Mouse (Mus musculus) mature B cell (primary cell): ENCODE measurements at regions not wholly inside any gene's neighbourhood (a gene's known extent, or its start where the extent isn't known, plus 50 kb on each side); places are given as distances from the start of the nearest gene placed in this dataset.

Experiments
- in situ Hi-C: fragments of 300-500 bp; cut with MboI; formaldehyde crosslinking; loops from 2 replicates; pipeline ENCODE4 v1.14.3; 2019

GRCm38 (mm10) chr8:26226612-26227528, 107.5 kb downstream of the Gm45692 start:
- in situ Hi-C loops = no loop called here

GRCm38 (mm10) chr8:26227529-26227895, 108.2 kb downstream of the Gm45692 start:
- in situ Hi-C loops = no loop called here

DNA sequence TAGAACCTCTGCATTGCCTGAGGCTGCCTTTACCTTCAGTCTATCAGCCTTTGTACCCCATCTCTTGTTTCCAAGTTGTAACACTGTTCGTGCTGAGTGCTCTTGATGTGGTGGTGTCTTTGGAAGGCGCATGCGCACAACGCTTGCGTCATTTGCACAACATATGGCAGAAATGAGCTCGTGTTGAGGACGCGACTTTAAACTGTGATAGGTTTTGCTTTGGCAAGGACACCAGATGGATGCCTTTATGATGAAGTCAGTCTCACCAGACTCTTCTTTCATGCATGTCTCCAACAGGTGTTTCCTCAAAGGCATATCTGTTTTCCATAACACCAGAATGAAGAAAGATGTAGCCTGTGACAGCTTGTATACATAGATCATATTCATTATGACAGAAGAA, 110.2 kb downstream of the Gm45692 start:
- in situ Hi-C loops = no loop called here

- in situ Hi-C loops = no loop called here
Observed at GRCm38 (mm10) chr8:26239075-26239474, 119.7 kb downstream of the Gm45692 start.

GRCm38 (mm10) chr8:26239604-26240003, 120.3 kb downstream of the Gm45692 start:
- in situ Hi-C loops = no loop called here

DNA sequence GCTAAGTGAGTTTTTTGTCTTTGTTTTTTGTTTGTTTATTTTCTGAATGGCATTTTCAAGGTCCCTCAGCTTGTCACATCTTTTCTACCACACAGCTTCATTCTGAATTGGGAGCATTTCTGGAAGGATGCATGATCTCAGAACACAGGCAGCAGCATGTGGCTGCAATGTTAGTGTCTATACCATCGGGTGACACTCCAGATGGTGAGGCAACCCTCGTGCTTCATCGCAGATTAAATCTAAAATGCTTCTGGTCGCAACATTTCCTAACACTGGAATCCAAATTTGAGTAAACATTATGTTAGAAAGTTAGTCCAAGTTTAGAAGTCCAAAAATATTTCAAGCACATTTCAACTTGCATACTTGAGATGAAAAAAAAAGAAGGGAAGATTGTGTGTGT, 124.4 kb downstream of the Gm45692 start:
- in situ Hi-C loops = no loop called here

- in situ Hi-C loops = no loop called here
Observed at GRCm38 (mm10) chr8:26244308-26244707, 125.0 kb downstream of the Gm45692 start.

GRCm38 (mm10) chr8:26255191-26255669, 135.9 kb downstream of the Gm45692 start:
- in situ Hi-C loops = no loop called here

- in situ Hi-C loops = no loop called here
Observed at GRCm38 (mm10) chr8:26260294-26260693, 141.0 kb downstream of the Gm45692 start.

- in situ Hi-C loops = no loop called here
Observed at GRCm38 (mm10) chr8:26262536-26262935, 143.2 kb downstream of the Gm45692 start.

GRCm38 (mm10) chr8:26264869-26265321, 145.6 kb downstream of the Gm45692 start:
- in situ Hi-C loops = no loop called here

DNA sequence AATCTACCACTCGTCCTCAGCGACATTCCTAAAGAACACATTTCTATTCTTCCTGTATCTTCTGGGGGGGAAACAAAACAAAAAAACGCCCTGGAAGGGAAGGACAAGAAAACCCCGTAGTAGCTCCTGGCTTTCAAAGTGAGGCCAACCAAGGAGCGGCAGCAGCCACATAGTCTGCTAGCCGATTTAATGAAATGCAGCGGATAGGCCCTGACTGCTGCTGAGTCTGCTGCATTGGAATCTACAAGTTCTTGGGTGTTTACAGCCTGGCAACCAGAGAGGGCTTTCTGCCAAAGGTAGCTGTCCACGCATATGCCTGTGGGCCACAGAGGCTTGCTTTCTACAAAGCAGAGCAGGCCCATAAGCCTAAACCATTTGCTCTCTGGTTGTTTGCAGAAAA, 146.0 kb downstream of the Gm45692 start:
- in situ Hi-C loops = no loop called here

DNA sequence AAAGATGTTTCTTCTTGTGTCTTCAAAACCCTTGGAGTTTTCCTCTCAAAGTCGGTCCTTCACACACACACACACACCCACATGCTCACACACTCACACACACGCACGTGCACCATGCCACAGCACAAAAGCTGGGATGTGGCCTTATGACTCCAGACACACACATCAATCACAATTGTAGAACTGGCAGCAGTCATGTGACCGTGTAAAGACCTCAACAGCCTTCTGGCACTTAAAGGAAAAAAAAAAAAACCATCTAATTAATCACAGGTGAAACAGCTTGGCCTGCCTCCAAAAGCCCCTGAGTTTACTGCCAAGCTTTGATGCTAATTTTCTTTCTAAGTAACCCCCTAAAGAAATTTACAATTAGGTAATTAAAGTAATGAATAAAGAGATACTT, 147.1 kb downstream of the Gm45692 start:
- in situ Hi-C loops = no loop called here

DNA sequence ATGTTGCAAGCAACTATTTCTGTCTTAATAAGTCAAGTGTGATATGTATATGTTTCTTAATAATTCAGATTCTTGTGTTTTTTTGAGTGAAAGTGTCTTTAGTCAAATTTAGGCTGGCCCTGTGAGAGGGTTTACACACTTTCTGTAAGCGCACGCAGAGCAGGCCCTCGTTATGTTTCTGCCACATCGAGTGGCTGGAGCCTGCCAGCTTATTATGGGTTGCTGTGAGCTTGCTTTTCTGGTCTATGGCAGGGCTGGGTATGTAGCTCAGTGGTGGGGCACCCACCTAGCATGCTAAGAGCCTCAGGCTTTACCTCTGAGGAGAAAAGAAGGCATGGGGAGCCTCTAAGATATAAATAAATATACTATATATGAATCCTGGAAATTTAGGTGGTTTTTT, 148.2 kb downstream of the Gm45692 start:
- in situ Hi-C loops = no loop called here

GRCm38 (mm10) chr8:26268751-26269415, 149.5 kb downstream of the Gm45692 start:
- in situ Hi-C loops = no loop called here

DNA sequence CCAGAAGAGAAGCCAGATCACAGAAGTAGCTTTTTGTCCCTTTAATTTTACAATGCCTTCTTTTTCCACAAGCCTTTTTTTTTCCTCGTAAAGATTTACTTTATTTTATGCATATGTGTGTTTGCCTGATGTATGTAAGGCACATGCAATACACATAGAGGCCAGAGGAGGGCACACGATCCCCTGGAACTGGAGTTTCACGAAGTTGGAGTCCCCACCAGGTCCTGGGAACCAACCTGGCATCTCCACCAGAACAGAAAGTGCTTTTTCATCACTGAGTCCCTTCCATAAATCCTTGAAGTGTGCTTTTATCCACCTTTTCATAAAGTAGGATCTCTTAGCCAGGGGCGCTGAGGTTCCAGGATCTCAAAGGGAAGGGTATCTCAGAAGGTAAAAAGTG, 152.8 kb downstream of the Gm45692 start:
- in situ Hi-C loops = no loop called here

- in situ Hi-C loops = no loop called here
Observed at GRCm38 (mm10) chr8:26272675-26273414, 153.5 kb downstream of the Gm45692 start.

DNA sequence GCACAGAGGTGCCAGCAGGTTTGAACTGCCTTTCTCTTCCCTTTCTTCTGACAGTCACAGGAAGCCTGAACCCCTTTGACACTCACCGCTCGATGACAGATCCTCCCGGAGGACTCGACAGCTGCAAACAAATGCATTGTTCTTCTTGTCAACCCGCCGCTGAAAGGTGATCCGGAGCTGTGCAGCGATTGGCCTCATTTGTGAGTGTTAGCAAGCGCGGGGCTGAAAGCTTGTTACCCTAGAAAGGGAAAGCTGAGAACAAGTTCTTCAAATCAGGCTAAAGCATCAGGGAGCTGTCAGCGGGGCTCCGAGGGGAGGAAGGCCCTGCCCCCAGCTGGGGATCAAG, 154.1 kb downstream of the Gm45692 start:
- in situ Hi-C loops = no loop called here

DNA sequence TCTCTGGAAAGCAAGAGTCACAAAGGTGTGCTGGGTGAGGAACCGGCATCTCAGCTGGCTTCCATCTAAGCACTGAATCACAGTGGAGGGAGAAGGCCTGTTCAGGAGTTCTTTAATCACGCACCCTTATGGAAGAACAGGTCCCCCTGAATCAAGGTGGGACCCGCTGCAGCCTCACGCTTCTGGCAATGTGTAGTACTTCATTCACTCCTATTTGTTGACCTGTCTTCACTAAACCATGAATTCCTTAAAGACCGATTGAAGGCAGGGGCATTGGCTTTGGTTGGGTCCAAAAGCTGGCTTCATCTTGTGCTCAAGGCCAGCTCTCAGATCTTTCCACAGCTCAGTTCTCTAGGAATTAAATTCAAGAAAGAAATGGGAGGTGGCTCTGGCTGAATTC, 154.5 kb downstream of the Gm45692 start:
- in situ Hi-C loops = no loop called here

DNA sequence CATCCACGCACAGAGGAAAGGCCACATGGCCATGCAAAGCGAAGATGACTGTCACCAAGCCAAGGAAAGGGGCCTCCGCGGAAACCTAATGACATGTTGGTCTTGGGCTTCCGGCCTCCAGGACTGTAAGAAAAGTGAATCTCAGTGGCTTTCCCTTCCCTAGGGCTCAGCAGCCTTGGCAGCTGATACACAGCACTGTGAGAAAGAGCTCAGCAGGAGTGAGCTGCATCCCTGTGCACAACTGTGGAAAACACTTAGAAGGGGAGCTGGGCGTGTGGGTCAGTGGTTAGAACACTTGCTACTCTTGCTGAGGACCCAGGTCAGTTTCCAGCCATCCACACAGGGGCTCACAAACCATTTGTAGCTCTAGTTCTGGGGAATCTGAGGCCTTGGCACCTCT, 155.1 kb downstream of the Gm45692 start:
- in situ Hi-C loops = no loop called here

- in situ Hi-C loops = no loop called here
Observed at GRCm38 (mm10) chr8:26282156-26282935, 163.0 kb downstream of the Gm45692 start.

DNA sequence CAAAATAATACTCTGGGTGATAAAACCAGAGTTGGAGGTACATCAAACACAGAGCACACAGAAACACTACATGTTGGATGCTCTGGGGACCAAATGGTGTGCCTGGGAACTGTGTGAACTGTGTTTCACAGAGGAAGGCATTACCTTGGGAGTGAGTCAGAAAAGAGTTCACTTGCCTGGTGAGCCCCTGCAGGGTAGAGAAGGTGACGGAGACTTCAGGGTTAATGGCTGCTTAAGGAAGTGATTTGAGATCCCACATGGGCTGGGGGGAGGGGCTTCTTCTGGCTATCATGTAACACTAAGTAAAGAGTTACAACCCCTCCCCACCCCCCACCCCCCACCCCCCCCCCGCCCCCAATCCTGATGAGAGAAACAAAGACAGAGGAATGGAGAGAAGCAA, 164.6 kb downstream of the Gm45692 start:
- in situ Hi-C loops = no loop called here
